ENCODE assay signal across 14 mouse cellular contexts in the genomic region with DNA sequence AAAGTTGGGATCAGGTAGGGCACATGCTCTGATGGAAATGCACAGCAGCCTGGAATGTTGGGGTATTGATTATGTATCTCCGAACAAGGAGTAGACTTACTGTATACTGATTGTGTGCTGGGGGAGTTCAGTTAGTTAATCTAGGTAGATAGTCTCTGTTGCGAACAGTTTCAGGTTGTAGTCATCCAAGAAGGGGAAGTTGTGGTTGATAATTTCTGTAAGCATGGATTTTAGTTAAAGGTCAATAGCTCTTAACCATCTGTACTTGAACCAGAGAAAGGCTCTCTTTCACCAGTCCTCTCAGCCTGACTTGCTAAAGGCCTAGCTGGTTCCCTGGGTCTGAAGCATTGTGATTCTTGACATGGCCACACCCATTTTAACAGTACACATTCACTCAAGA. TPM values are rescaled to one million over a fixed set of nuclear protein-coding genes. Genes with fewer than 3 reads are reported as not detected.
DNase-seq lines count a peak whose midpoint lies in the region; ATAC-seq lines count a peak whose summit lies in the region.
"Had no signal": no experiment of that assay in that cellular context is flagged by ENCODE, and none has a peak within 500 bp of the region (broad histone marks: within the 10 kb centered on the region; RNA-seq: fewer than 3 reads in every experiment).

No protein-coding gene starts in this region.

- peak; percentile 18 for ATAC-seq in granulocyte monocyte progenitor cell, adult 5-6 weeks (replicated peaks; ENCODE audit: poor library complexity, severe bottlenecking)
- ATAC-seq in neutrophil, adult 5-6 weeks (ENCODE audit: extremely low read depth, insufficient number of reproducible peaks, low FRiP score, poor library complexity, severe bottlenecking) = peak; percentile 31; the same call in 1 of the 2 replicates
- ATAC-seq: forebrain, embryonic 15.5 days had no signal

- DNase-seq in 416B (ENCODE audit: low read depth) (peak; percentile 28), ES-CJ7 (ENCODE audit: low read depth, low spot score) (peak; percentile 16)
- DNase-seq in cerebellum, adult 18-20 months = no peak
- DNase-seq in lung, adult 18-20 months = no peak
- DNase-seq in layer of hippocampus, adult 9-11 months = no peak
- DNase-seq: adrenal gland, adult 2 months; adrenal gland, postnatal 25 days; cerebellum, adult 8-10 months; cerebellum, postnatal 14 days; gastrocnemius, postnatal 10 days; heart, adult 2 months had no signal

RNA-seq across cellular contexts. Expression of a gene that starts 3.0 kb away (rescaled TPM):
- 14.9 and 16.1 TPM in 2 replicates for total RNA-seq in granulocyte monocyte progenitor cell, adult 5-6 weeks (2014; fragmentation: Nextera tagmentation)
- 32.0 and 33.4 TPM in 2 replicates for total RNA-seq in granulocyte monocyte progenitor cell, adult 5-6 weeks (2017)
- 55.0 and 57.0 TPM in 2 replicates for total RNA-seq in neutrophil, adult 5-6 weeks (2017)

Comparison
In these comparisons a context has a peak if more than half of its experiments do, and no peak if none do; other contexts are left out.
1. DNase-seq: peak in 416B (single experiment) and ES-CJ7 (single experiment); none in cerebellum, adult 18-20 months (0 of 2), lung, adult 18-20 months (0 of 2) and layer of hippocampus, adult 9-11 months (single experiment).